Mouse (Mus musculus): ENCODE results near the gene Taco1.
A peak's percentile ranks its signal among the peaks of the same experiment; 100 is the strongest.

Gene Taco1

DNA sequence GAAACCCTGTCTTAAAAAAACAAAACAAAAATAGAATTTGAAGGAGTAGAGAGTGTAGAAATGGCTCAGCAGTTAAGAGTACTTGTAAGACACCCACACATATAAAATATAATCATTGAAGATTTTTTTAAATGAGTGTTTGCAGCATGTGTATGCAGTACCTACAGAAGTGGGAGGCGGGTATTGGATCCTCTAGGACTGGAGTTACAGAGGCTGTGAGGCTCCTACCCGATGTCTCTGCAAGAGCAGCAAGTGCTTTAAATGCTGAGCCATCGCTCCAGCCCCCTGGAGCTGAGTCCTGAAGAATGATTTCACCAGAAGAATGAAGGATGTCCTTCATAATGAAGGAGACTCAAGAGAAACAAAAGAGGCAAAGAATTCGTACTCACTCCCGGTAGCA lies 2.1 kb upstream of the Taco1 start:
- no peak for DNase-seq

DNA sequence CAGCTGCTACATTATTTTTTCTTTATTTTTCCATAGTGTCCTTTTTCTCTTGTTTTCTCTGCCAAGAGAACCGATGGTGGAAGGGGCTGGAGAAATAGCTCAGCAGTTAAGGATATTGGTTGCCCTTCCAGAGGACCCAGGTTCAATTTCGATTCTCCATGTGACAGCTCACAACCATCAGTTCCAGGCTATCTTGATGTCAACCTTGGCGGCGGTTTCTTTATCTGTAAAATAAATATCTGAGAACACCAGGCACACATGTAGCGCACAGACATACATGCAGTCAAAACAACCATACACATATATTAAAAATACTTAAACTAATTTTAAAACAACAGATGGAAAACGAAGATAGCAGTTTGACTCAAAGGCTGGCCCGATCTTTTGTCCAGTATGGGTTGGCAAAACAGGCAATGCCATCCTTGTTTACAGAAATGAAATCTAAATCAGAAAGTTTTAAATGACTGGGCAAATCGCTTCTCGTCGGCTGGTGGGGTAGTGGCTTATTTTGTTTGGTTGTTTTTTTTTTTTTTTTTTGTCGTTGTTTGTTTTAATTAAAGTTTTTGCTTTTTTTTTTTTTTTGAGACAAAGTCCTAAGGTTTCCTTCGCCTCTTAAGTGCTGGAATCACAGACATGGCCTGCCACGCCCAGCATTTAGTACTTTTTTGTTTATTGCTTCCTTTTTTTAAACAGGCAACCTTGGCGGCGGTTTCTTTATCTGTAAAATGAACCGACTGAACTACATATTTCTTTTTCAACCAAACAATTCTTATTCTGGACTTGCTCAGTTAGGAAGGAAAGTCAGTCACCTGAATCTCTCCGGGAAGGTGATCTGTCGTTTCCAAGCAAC lies 563 bp upstream of the Taco1 start:
- no peak for DNase-seq

DNA sequence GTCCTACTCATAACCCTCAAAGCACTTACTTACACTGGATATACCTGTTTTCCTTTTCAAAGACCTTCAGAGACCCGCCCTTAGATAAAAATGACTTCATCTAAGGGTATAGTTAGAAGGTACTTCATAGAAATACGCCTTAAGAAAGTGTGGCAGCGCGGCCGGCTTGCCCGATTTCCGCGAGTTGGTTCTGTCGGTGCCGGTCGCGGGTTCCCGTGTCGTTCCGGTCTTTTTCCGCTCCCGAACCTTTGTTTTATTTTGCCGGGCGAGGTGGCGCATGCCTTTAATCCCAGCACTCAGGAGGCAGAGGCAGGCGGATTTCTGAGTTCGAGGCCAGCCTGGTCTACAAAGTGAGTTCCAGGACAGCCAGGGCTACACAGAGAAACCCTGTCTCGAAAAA lies 755 bp downstream of the Taco1 start:
- peak; percentile 76 for DNase-seq

DNA sequence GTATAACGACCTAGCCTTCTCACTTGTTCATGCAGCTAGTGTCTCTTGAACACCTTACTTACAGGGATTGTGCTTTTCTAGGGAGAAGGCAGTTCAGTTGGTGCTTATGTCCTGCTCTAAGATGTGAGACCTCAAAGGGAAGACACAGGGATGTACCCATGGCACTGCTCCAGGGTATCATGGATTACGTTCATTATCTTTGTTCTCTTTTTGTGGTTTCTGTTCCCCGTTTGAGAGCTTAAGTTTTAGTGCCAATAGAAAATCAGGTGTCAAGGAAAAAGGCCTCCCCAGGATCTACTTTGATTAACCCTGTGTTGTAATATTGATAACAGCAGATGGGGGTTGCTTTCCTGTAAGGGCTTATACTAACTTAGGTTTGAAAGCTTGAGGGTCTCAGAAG lies 7.9 kb downstream of the Taco1 start:
- no peak for DNase-seq

DNA sequence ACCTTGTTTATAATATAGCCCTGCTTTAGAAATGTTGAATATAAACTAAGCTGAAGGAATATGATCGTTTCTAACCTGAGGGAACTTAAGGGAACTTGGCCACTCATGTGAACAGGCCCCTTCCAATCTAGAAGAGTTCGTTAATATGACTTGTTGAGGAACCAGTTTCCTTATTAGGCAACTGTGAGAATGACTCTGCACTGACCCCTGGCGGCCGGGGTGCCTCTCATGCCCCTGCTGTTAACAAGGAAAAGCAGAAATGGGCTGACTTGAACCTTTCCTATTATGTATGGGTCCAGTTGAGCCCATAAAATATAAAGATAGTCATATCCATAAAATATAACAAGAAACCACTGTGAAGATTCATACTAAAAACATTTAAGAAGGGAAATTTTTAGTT lies 10.5 kb downstream of the Taco1 start:
- peak; percentile 88 for DNase-seq

DNA sequence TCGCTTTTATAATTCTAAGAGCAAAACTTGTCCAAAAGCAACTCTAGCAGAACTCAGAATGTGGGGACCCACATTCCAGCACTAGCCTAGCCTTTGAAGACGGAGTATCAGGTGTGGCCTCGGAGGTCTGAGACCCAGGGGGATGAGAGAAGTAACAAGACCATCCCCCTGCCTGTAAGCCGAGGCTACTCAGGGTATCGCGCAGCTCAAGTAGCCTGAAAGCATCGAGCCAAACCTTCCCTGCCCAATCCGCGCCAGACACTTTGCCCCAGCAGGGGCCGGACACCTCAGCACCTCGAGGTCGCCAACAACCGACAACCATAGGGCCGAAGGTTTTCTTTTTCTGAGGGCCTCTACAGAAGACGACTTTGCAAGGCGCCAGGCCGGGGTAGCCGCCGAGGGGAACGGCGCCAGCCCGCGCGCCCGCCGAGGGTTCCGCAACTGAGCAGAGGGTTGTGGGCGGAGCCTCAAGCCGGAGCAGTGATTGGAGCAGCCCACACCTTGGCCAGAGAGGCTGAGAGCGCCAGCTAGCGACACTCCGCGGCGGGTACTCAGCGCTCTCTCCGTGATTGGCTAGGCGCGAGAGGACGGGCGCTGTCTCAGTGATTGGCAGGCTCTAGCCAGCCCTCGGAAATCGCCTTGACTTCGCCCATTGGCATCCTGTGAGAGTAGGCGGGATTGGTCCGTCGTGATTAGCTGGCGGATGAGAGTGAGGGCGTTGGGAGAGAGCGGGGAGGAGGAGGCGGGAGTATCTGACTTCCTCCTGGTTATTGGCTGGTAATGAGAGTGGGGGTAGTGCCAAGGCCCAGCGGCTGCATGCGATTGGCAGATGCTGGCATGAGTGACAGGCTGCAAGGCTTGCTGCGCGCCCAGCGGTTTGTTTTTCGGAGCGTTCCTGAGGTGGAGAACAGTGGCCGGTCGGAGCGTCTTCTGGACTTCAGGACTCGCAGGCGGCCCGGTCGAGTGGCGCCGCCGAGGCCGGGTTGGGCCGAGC lies 18.1 kb downstream of the Taco1 start, which contains the start of gene Map3k3:
Map3k3 (plus strand) TSS at position 906 of the 994 bp plus-strand sequence.
- peak; percentile 96 for DNase-seq

DNA sequence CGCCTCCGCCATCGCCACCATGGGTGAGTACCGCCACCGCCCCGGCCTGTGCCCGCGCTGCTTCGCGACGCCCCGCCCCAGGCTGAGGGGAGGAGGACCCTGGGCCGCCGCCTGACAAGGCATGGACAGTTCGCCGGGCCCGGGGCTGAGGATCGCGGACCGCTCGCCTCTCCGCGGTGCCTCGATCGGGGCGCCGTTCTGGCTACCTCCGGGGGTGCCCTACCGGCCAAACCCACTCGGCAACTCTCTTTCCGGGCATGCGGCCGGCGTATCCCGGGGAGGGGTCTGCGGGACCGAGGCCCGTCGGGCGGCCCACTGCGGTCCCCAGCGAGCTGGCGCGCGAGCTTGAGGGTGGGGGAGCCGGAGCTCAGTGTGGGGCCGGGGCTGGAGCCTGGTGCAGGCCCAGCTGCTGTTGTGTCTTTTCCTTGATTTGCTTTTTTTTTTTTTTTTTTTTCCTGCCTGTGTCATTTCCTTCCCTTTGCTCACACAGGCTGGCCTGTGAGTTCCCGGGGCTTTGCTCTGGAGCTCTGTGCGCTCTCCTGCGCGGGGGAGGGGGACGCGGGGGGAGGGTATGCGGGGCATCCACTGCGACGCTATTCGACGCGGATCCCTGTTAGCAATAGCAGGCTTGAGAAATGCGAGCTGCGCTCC lies 19.2 kb downstream of the Taco1 start:
- peak; percentile 81 for DNase-seq

DNA sequence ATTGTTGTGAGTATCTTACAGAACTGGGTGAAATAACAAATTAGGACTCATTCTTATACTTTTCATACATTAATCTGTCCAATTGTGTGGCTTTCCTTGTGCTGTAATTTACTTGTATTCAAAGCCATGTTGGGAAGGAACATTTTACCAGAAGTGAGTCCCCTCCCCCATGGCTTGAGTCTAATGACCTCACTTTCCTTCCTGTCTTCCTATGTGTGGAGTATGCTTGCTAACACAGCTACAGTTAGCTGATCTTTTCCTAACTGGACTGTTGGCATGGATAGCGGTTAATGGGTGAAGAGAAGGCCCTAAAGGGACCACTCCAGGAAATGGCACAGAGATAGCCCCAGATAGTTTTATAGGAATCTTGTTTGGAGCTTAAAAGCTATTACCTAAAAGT lies 32.4 kb downstream of the Taco1 start:
- DNase-seq = no peak

DNA sequence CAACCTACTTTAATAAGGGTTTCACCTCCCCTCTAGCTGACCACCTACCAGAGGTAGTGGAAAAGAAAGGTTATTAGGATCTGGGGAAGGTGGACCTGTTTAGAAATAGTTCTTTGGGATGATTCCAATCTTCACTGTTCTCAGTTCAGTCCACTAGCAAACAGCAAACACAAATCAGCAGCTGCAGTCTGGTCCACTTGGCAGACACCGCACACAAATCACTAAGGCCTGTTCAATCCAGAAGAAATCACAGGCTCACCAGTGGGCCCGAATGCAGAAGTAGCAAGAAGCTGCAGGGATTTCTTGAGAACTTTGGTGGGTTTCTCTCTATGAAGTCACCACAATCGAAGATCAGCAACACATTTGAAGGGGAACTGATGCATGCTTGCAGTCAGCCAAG lies 37.0 kb downstream of the Taco1 start:
- no peak for DNase-seq

DNA sequence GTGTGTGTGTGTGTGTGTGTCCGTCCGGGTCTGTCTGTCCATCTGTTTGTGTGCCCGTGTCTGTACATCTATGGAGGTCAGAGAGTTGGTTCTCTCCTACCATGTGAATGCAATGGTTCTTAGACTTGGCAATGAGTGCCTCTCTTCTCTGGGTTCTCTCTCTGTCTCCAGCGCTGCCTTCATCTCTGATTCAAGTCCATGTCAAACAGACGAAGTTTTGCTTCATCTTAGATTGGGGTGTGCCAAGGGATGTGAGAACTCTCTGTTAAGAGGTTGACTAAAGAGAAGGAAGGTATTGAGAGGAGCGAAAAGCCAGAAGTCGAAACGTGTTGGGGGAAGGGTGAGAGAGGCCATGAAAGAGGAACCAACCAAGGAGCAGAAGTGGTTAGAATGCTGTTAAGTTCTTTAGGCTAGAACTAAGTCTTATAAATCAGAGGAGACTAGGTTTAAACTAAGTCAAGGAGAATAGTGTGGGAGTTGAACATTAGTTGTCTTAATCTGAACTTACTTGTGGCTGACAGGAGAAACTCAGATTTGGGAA lies 40.3 kb downstream of the Taco1 start:
- DNase-seq = peak; percentile 4

DNA sequence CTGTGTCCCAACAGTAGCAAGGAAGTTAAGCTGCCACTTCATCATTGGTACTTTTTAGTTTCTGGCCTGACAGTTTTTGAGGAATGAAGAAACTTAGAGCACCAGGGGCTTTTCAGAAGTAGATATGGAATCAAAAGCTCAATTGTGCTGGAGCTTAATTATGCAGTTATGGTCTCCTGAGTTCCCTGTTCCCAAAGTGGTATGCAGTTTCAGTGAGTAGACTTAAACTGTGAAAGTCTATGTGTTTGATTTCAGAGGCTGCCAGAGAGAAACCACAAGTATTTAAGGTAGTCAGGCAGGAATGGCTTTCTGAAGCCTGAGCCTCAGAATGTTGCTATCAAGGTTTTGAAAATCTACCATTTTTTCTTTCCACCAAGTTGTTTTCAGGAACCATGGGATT lies 45.8 kb downstream of the Taco1 start:
- DNase-seq = no peak

DNA sequence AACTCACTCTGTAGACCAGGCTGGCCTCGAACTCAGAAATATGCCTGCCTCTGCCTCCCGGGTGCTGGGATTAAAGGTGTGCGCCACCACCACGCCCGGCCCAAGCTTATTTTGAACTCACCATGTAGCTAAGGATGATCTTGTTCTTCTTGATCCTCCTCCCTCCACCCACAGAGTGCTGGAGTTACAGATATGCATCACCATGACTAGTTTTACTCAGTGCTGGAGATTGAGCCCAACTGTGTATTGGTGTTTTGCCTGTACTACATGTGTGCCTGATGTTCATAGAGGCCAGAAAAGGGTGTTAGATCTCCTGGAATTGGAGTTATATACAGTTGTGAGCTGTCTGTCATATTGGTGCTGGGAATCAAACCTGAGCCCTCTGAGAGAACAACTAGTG lies 56.4 kb downstream of the Taco1 start:
- no peak for DNase-seq

DNA sequence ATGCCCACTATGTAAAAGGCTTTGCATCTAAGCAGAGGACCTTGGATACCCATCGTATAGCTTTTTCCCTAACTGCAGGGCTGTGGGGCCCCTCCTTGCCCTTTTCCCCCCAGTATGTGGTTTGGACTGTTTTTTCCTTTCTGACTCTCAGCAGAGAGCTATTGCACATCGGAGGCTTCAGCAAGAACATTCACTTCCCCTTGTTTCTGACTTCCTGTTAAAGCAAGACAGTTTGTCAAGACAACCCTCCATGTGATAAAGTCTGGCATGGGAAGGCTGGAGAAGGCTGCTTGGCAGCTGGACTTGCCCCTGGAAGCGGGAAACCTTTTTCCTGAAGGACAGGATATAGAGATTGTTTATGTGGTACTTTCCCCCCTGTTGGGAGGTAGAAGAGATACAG lies 56.9 kb downstream of the Taco1 start:
- DNase-seq = peak; percentile 10

Measured in liver (tissue).